Mouse (Mus musculus) midbrain, postnatal 0 days (tissue): ENCODE measurements at regions not wholly inside any gene's neighbourhood (a gene's known extent, or its start where the extent isn't known, plus 50 kb on each side); places are given as distances from the start of the nearest gene placed in this dataset.

Source experiments
- ATAC-seq: fragments of 200-750 bp; cut with Nextera tagmentation; 2 replicates; pipeline ENCODE4 v1.8.0; 2017; ENCODE audit warnings: moderate number of reproducible peaks, mild to moderate bottlenecking, moderate TSS enrichment, moderate library complexity; ENCODE audit not compliant: low FRiP score
- DNase-seq: peaks from one replicate; pipeline ENCODE4 v3.0.0-alpha.2; 2015; ENCODE audit warnings: low spot score
- H3K27ac ChIP-seq: fragments of 300-500 bp; sonication (generic); 2 replicates; pipeline ENCODE4 v1.5.1; 2014; ENCODE audit warnings: low read depth, mild to moderate bottlenecking, low read length, mixed read lengths
- H3K27me3 ChIP-seq: fragments of 300-500 bp; sonication (generic); 2 replicates; pipeline ENCODE4 v1.6.1; 2014; ENCODE audit warnings: low read length, control low read depth, mixed read lengths; ENCODE audit not compliant: insufficient read depth
- H3K36me3 ChIP-seq: fragments of 300-500 bp; sonication (generic); 2 replicates; pipeline ENCODE4 v1.6.1; 2014; ENCODE audit warnings: low read length, control low read depth, mixed read lengths; ENCODE audit not compliant: insufficient read depth
- H3K4me1 ChIP-seq: fragments of 300-500 bp; sonication (generic); 2 replicates; pipeline ENCODE4 v1.6.1; 2014; ENCODE audit warnings: mild to moderate bottlenecking, control low read depth, antibody characterized with exemption, low read length, mixed read lengths; ENCODE audit not compliant: insufficient read depth
- H3K4me2 ChIP-seq: fragments of 300-500 bp; sonication (generic); 2 replicates; pipeline ENCODE4 v1.6.1; 2014; ENCODE audit warnings: low read depth, mild to moderate bottlenecking, low read length, mixed read lengths; ENCODE audit not compliant: poor library complexity, severe bottlenecking
- H3K4me3 ChIP-seq: fragments of 300-500 bp; sonication (generic); 2 replicates; pipeline ENCODE4 v1.5.1; 2014; ENCODE audit warnings: low read depth, mild to moderate bottlenecking, low read length, moderate library complexity
- H3K9ac ChIP-seq: fragments of 300-500 bp; sonication (generic); replicated peaks from 2 replicates; pipeline ENCODE4 v1.6.1; 2014; ENCODE audit warnings: mild to moderate bottlenecking, low read length, moderate library complexity, mixed read lengths; ENCODE audit not compliant: poor library complexity, severe bottlenecking
- H3K9me3 ChIP-seq: fragments of 300-500 bp; sonication (generic); 2 replicates; pipeline ENCODE4 v1.6.1; 2016; ENCODE audit warnings: low read length, control low read depth
- CTCF ChIP-seq: IDR thresholded peaks from 2 replicates; pipeline ENCODE4 v1.5.1; 2016; ENCODE audit warnings: antibody characterized with exemption, mild to moderate bottlenecking
- WGBS: fragments of 180-500 bp; shearing (Covaris S2); extraction: QIAGEN DNeasy Blood & Tissue Kit; methylation state at CpG from one replicate; pipeline ENCODE4 v1.1.7; 2014; 5-methylcytosine and 5-hydroxymethylcytosine counted together

GRCm38 (mm10) chr14:102722633-102723032 lies 259.8 kb downstream of the Kctd12 start:
- DNase-seq = no peak

GRCm38 (mm10) chr14:102718558-102718957 lies 263.9 kb downstream of the Kctd12 start:
- no peak overlapping the region for H3K27ac ChIP-seq
- H3K9me3 ChIP-seq = no peaks in the 10 kb centered on the region
- no peak for TF ChIP-seq CTCF
- no peaks in the 10 kb centered on the region for H3K4me1 ChIP-seq
- no peak for ATAC-seq
- no peak overlapping the region for H3K4me2 ChIP-seq
- H3K4me3 ChIP-seq = no peak overlapping the region
- DNase-seq = no peak
- 74% methylated on average over 2 of the region's 2 CpGs for WGBS
- H3K36me3 ChIP-seq = no peaks in the 10 kb centered on the region
- H3K27me3 ChIP-seq = no peaks in the 10 kb centered on the region
- no peak overlapping the region for H3K9ac ChIP-seq

More at GRCm38 (mm10) chr14:102722633-102723032, 259.8 kb downstream of the Kctd12 start:
- WGBS = 58% methylated on average over 2 of the region's 2 CpGs
- Histone ChIP-seq H3K9me3 (no peaks in the 10 kb centered on the region), H3K27me3 (no peaks in the 10 kb centered on the region), H3K27ac (no peak overlapping the region), H3K4me2 (no peak overlapping the region), H3K4me3 (no peak overlapping the region), H3K4me1 (no peaks in the 10 kb centered on the region), H3K9ac (no peak overlapping the region), H3K36me3 (no peaks in the 10 kb centered on the region)
- no peak for TF ChIP-seq CTCF
- no peak for ATAC-seq

- no peak overlapping the region for H3K4me2 ChIP-seq
- no peak overlapping the region for H3K9ac ChIP-seq
- H3K36me3 ChIP-seq = no peaks in the 10 kb centered on the region
- TF ChIP-seq CTCF = no peak
- WGBS = 71% methylated on average over 1 of the region's 1 CpGs
- H3K4me1 ChIP-seq = no peaks in the 10 kb centered on the region
- no peak for DNase-seq
- no peak for ATAC-seq
- H3K27me3 ChIP-seq = no peaks in the 10 kb centered on the region
- no peak overlapping the region for H3K4me3 ChIP-seq
- H3K9me3 ChIP-seq = no peaks in the 10 kb centered on the region
- no peak overlapping the region for H3K27ac ChIP-seq
Measured at GRCm38 (mm10) chr14:102712600-102712999, 269.8 kb downstream of the Kctd12 start.

GRCm38 (mm10) chr14:102706704-102707336 lies 275.6 kb downstream of the Kctd12 start:
- Histone ChIP-seq H3K9me3 (no peaks in the 10 kb centered on the region), H3K4me1 (no peaks in the 10 kb centered on the region), H3K9ac (no peak overlapping the region), H3K36me3 (no peaks in the 10 kb centered on the region), H3K4me2 (no peak overlapping the region), H3K27ac (no peak overlapping the region), H3K27me3 (no peaks in the 10 kb centered on the region), H3K4me3 (no peak overlapping the region)
- ATAC-seq (no peak), DNase-seq (no peak)
- 78% methylated on average over 5 of the region's 5 CpGs for WGBS
- no peak for TF ChIP-seq CTCF

- Histone ChIP-seq H3K4me2 (no peak overlapping the region), H3K4me3 (no peak overlapping the region), H3K36me3 (no peaks in the 10 kb centered on the region), H3K9ac (no peak overlapping the region), H3K27me3 (no peaks in the 10 kb centered on the region), H3K9me3 (no peaks in the 10 kb centered on the region), H3K27ac (no peak overlapping the region), H3K4me1 (no peaks in the 10 kb centered on the region)
- WGBS = 79% methylated on average over 2 of the region's 2 CpGs
- TF ChIP-seq CTCF = no peak
- ATAC-seq = no peak
- DNase-seq = no peak
Measured at GRCm38 (mm10) chr14:102701108-102701507, 281.3 kb downstream of the Kctd12 start.

- Histone ChIP-seq H3K9ac (no peak overlapping the region), H3K9me3 (no peaks in the 10 kb centered on the region), H3K27me3 (no peaks in the 10 kb centered on the region), H3K36me3 (no peaks in the 10 kb centered on the region), H3K4me2 (no peak overlapping the region), H3K4me1 (no peaks in the 10 kb centered on the region), H3K4me3 (no peak overlapping the region), H3K27ac (no peak overlapping the region)
- DNase-seq (no peak), ATAC-seq (no peak)
- 69% methylated on average over 6 of the region's 6 CpGs for WGBS
- TF ChIP-seq CTCF = no peak
Measured at GRCm38 (mm10) chr14:102700457-102700856, 282.0 kb downstream of the Kctd12 start.
